Mouse (Mus musculus): ENCODE data around the gene Rfx8.

The Rfx8 gene

GRCm38 (mm10) chr1:39645905-39646759, 74.7 kb downstream of the Rfx8 start:
- DNase-seq (ENCODE audit: low spot score in 2 of 2): no peak

- no peak for DNase-seq (ENCODE audit: low spot score in 2 of 2)
Observed at GRCm38 (mm10) chr1:39644333-39644732, 76.5 kb downstream of the Rfx8 start.

GRCm38 (mm10) chr1:39641667-39642066, 79.1 kb downstream of the Rfx8 start:
- no peak for DNase-seq (ENCODE audit: low spot score in 2 of 2)

- no peak for DNase-seq (ENCODE audit: low spot score in 2 of 2)
Observed at GRCm38 (mm10) chr1:39637139-39637538, 83.7 kb downstream of the Rfx8 start.

- no peak for DNase-seq (ENCODE audit: low spot score in 2 of 2)
Observed at GRCm38 (mm10) chr1:39636660-39637059, 84.1 kb downstream of the Rfx8 start.

- no peak for DNase-seq (ENCODE audit: low spot score in 2 of 2)
Observed at GRCm38 (mm10) chr1:39636196-39636595, 84.6 kb downstream of the Rfx8 start.

GRCm38 (mm10) chr1:39628606-39629005, 92.2 kb downstream of the Rfx8 start:
- DNase-seq (ENCODE audit: low spot score in 2 of 2): no peak

- DNase-seq (ENCODE audit: low spot score in 2 of 2): no peak
Observed at GRCm38 (mm10) chr1:39625491-39625890, 95.3 kb downstream of the Rfx8 start.

- DNase-seq (ENCODE audit: low spot score in 2 of 2): no peak
Observed at GRCm38 (mm10) chr1:39623729-39624128, 97.1 kb downstream of the Rfx8 start.

- DNase-seq (ENCODE audit: low spot score in 2 of 2): no peak
Observed at GRCm38 (mm10) chr1:39623106-39623505, 97.7 kb downstream of the Rfx8 start.

GRCm38 (mm10) chr1:39618524-39618923, 102.3 kb downstream of the Rfx8 start:
- no peak for DNase-seq (ENCODE audit: low spot score in 2 of 2)

GRCm38 (mm10) chr1:39615526-39615925, 105.3 kb downstream of the Rfx8 start:
- DNase-seq (ENCODE audit: low spot score in 2 of 2): no peak

All from spleen, postnatal 14 days (tissue).